20 mouse cellular contexts compared by ENCODE assay signal in the genomic region with DNA sequence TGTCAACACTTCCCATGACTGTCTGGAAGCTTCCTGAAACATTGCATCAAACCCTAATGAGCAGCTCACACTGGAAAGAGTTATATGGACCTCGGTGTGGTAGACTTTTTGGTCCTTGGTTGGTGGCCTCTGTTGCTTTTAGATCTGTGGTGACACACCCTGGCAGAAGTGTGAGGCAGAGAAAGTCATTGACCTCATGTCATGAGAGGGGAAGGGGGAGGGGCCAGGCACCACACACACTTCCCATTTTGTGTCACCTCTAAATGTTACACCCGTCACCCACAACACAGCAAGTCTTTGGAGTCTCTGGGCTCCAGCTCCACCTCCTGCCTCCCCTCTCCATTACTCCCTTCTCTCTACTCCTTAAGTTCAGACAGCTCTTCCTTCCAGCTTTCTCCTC. TPM values are rescaled to one million over a fixed set of nuclear protein-coding genes. Genes with fewer than 3 reads are reported as not detected.
DNase-seq lines count a peak whose midpoint lies in the region; ATAC-seq lines count a peak whose summit lies in the region.
"Had no signal": no experiment of that assay in that cellular context is flagged by ENCODE, and none has a peak within 500 bp of the region (broad histone marks: within the 10 kb centered on the region; RNA-seq: fewer than 3 reads in every experiment).

No protein-coding gene starts in this region.

- H3K9me3 ChIP-seq in embryonic facial prominence, embryonic 10.5 days, result no peaks in the 10 kb centered on the region
- H3K9me3 ChIP-seq: forebrain, embryonic 13.5 days; hindbrain, embryonic 15.5 days; megakaryocyte, embryonic 14.5 days; neural tube, embryonic 15.5 days; stomach, embryonic 15.5 days had no signal

- peaks cover 53% of the 10 kb centered on the region for H3K4me1 ChIP-seq in embryonic facial prominence, embryonic 10.5 days
- H3K4me1 ChIP-seq: stomach, embryonic 15.5 days had no signal

- H3K27ac ChIP-seq in embryonic facial prominence, embryonic 10.5 days (replicated peaks), result peak overlapping the region; percentile 7; the same call in 1 of the 2 replicates
- H3K27ac ChIP-seq: forebrain, embryonic 13.5 days; hindbrain, embryonic 15.5 days; liver, embryonic 14.5 days; neural tube, embryonic 15.5 days; stomach, embryonic 15.5 days had no signal

- peak; percentile 35 to 42 for DNase-seq in adrenal gland, postnatal 36 days
- DNase-seq in adrenal gland, adult 8-10 months, result no peak
- DNase-seq in A20 (ENCODE audit: low read depth, low spot score), result peak; percentile 28
- no peak for DNase-seq in embryonic facial prominence, embryonic 10.5 days (ENCODE audit: low spot score)
- peak; percentile 47 to 55 for DNase-seq in monocyte, adult 2 months (ENCODE audit: low read depth in 1 of 2, low spot score in 2 of 2)
- no peak for DNase-seq in kidney, postnatal 25 days
- no peak for DNase-seq in thymus, postnatal 14 days
- DNase-seq: cerebellum, adult 8-10 months; heart, adult 18-20 months; kidney, adult 18-20 months; kidney, postnatal 36 days; retina, postnatal 1 day; thymus, postnatal 36 days had no signal

- H3K27me3 ChIP-seq in embryonic facial prominence, embryonic 10.5 days (replicated peaks; ENCODE audit: low read depth, poor library complexity, severe bottlenecking), result peaks cover 27% of the 10 kb centered on the region; the same call in 1 of the 2 replicates
- H3K27me3 ChIP-seq: forebrain, embryonic 13.5 days; hindbrain, embryonic 15.5 days; neural tube, embryonic 15.5 days; stomach, embryonic 15.5 days had no signal

- ATAC-seq in cerebellum, adult (ENCODE audit: insufficient number of reproducible peaks, low FRiP score, low TSS enrichment), result no peak
- ATAC-seq: forebrain, embryonic 13.5 days had no signal

- WGBS in embryonic facial prominence, embryonic 10.5 days, result 89% methylated on average over 2 of the region's 2 CpGs

- no peaks in the 10 kb centered on the region for H3K36me3 ChIP-seq in embryonic facial prominence, embryonic 10.5 days (replicated peaks)
- H3K36me3 ChIP-seq: hindbrain, embryonic 15.5 days; neural tube, embryonic 15.5 days; stomach, embryonic 15.5 days had no signal

- H3K4me3 ChIP-seq in embryonic facial prominence, embryonic 10.5 days, result no peak overlapping the region
- H3K4me3 ChIP-seq: forebrain, embryonic 13.5 days; hindbrain, embryonic 15.5 days; megakaryocyte, embryonic 14.5 days; neural tube, embryonic 15.5 days; stomach, embryonic 15.5 days had no signal

RNA-seq across cellular contexts. Expression of gene Nnat, which starts 59.5 kb away (rescaled TPM):
- 10 to 100 TPM; 50.0 to 97.9 TPM for total RNA-seq in adrenal gland, postnatal 36 days (2021)
- 100 to 1,000 TPM in 2 of 4 experiments, 10 to 100 TPM in 2; 42.5 to 190 (median 123) TPM for total RNA-seq in adrenal gland, adult 8-10 months (2022)
- 2,080 and 2,294 TPM in 2 replicates for polyA plus RNA-seq in embryonic facial prominence, embryonic 10.5 days (2016; fragmentation: Nextera tagmentation; extraction: Ambion mirVana)

Comparison
In these comparisons a context has a peak if more than half of its experiments do, and no peak if none do; other contexts are left out.
1. DNase-seq: peak in adrenal gland, postnatal 36 days (2 of 2), A20 (single experiment) and monocyte, adult 2 months (2 of 2); none in adrenal gland, adult 8-10 months (single experiment), embryonic facial prominence, embryonic 10.5 days (single experiment), kidney, postnatal 25 days (0 of 2) and thymus, postnatal 14 days (single experiment).